Mouse (Mus musculus) myocyte (in vitro differentiated cells): ENCODE measurements around the gene Dennd6a. TPM values are rescaled to one million over a fixed set of nuclear protein-coding genes. Genes with fewer than 3 reads are reported as not detected.

Source experiments
- H3K27me3 ChIP-seq: one replicate; pipeline ENCODE4 v1.6.1; 2011; ENCODE audit not compliant: control insufficient read depth, insufficient read depth, insufficient read length
- H3K36me3 ChIP-seq: one replicate; pipeline ENCODE4 v1.6.1; 2011; ENCODE audit not compliant: control insufficient read depth, insufficient read depth
- H3K4me2 ChIP-seq: one replicate; pipeline ENCODE4 v1.6.1; 2011; ENCODE audit warnings: low read depth, control low read depth
- H3K4me3 ChIP-seq: one replicate; pipeline ENCODE4 v1.5.1; 2011; ENCODE audit warnings: mild to moderate bottlenecking, control low read depth, moderate library complexity
- H3K79me2 ChIP-seq: one replicate; pipeline ENCODE4 v1.6.1; 2011; ENCODE audit not compliant: control insufficient read depth, insufficient read depth
- H3ac ChIP-seq: one replicate; pipeline ENCODE4 v1.6.1; 2011; ENCODE audit not compliant: control insufficient read depth, insufficient read length
- CEBPB ChIP-seq: IDR thresholded peaks from 2 replicates; pipeline ENCODE4 v1.6.1; 2011; ENCODE audit warnings: mild to moderate bottlenecking, moderate library complexity; ENCODE audit not compliant: poor library complexity, insufficient read depth, severe bottlenecking
- E2F4 ChIP-seq: IDR thresholded peaks from one replicate; pipeline ENCODE4 v1.6.1; 2011; ENCODE audit warnings: mild to moderate bottlenecking, control low read depth, moderate library complexity; ENCODE audit not compliant: insufficient read depth
- MAX ChIP-seq: IDR thresholded peaks from one replicate; pipeline ENCODE4 v1.6.1; 2011; ENCODE audit warnings: low read depth, mild to moderate bottlenecking, control low read depth
- MYOD1 ChIP-seq, 3 experiments: IDR thresholded peaks; one replicate each; pipeline ENCODE4 v1.6.1; 2011; ENCODE audit warnings: control low read depth in 2 of 3, low read depth in 2 of 3, mild to moderate bottlenecking in 2 of 3, moderate library complexity in 1 of 3; ENCODE audit not compliant: insufficient read length in 2 of 3, control insufficient read depth in 1 of 3
- MYOG ChIP-seq, 3 experiments: IDR thresholded peaks; one replicate each; pipeline ENCODE4 v1.6.1; 2011; ENCODE audit warnings: control low read depth in 2 of 3, low read depth in 2 of 3, mild to moderate bottlenecking in 2 of 3; ENCODE audit not compliant: insufficient read length in 2 of 3, control insufficient read depth in 1 of 3, insufficient read depth in 1 of 3
- POLR2A ChIP-seq: IDR thresholded peaks from one replicate; pipeline ENCODE4 v1.6.1; 2011; ENCODE audit warnings: low read depth, mild to moderate bottlenecking, control low read depth, moderate library complexity; ENCODE audit not compliant: insufficient read length
- POLR2AphosphoS2 ChIP-seq: IDR thresholded peaks from one replicate; pipeline ENCODE4 v1.6.1; 2011; ENCODE audit warnings: low read depth, control low read depth; ENCODE audit not compliant: insufficient read length
- REST ChIP-seq: IDR thresholded peaks from one replicate; pipeline ENCODE4 v1.6.1; 2011; ENCODE audit warnings: mild to moderate bottlenecking, control low read depth, moderate library complexity; ENCODE audit not compliant: insufficient read depth, insufficient read length
- SRF ChIP-seq: IDR thresholded peaks from one replicate; pipeline ENCODE4 v1.6.1; 2011; ENCODE audit warnings: low read depth; ENCODE audit not compliant: control insufficient read depth, insufficient read length
- TCF12 ChIP-seq: IDR thresholded peaks from one replicate; pipeline ENCODE4 v1.6.1; 2011; ENCODE audit warnings: mild to moderate bottlenecking, control low read depth; ENCODE audit not compliant: poor library complexity, insufficient read depth, severe bottlenecking
- TCF3 ChIP-seq: IDR thresholded peaks from one replicate; pipeline ENCODE4 v1.6.1; 2011; ENCODE audit warnings: low read depth, control low read depth; ENCODE audit not compliant: insufficient read length
- USF1 ChIP-seq: IDR thresholded peaks from one replicate; pipeline ENCODE4 v1.6.1; 2011; ENCODE audit warnings: low read depth, mild to moderate bottlenecking, control low read depth, moderate library complexity
- polyA plus RNA-seq: library from polyadenylated mRNA; unstranded; fragments of >200 nt; fragmentation: generic; extraction: Trizol; gene quantifications from one replicate; pipeline ENCODE4 v1.2.1, GENCODE M21; 2012; ENCODE audit warnings: missing spikeins

Dennd6a gene
- polyA plus RNA-seq, 1 experiment, result 4.5 TPM

GRCm38 (mm10) chr14:26531410-26532313 lies 42.0 kb upstream of the Dennd6a start:
- Histone ChIP-seq H3K4me2 (peak overlapping the region; percentile 96), H3K4me3 (peak overlapping the region; percentile 48)

GRCm38 (mm10) chr14:26532752-26533151 lies 40.9 kb upstream of the Dennd6a start:
- Histone ChIP-seq H3K79me2 (peaks cover 60% of the 10 kb centered on the region), H3K36me3 (no peaks in the 10 kb centered on the region), H3ac (no peak overlapping the region), H3K4me2 (peak overlapping the region; percentile 96), H3K27me3 (no peaks in the 10 kb centered on the region), H3K4me3 (peak overlapping the region; percentile 48)
- TF ChIP-seq SRF (no peak), TCF3 (no peak), POLR2AphosphoS2 (no peak), MYOD1 (IDR thresholded peaks at IDR 0.05; ENCODE audit: control insufficient read depth in 1 of 3, insufficient read length in 2 of 3, low read depth in 2 of 3) (no peak), MAX (no peak), E2F4 (no peak), MYOG (IDR thresholded peaks at IDR 0.05; ENCODE audit: control insufficient read depth in 1 of 3, insufficient read depth in 1 of 3, insufficient read length in 2 of 3, low read depth in 2 of 3) (no peak), CEBPB (no peak), REST (no peak), TCF12 (no peak), POLR2A (no peak), USF1 (no peak)

More at GRCm38 (mm10) chr14:26531410-26532313, 42.0 kb upstream of the Dennd6a start:
- Histone ChIP-seq H3ac (no peak overlapping the region), H3K79me2 (peaks cover 71% of the 10 kb centered on the region), H3K27me3 (no peaks in the 10 kb centered on the region), H3K36me3 (no peaks in the 10 kb centered on the region)
- TF ChIP-seq MYOG (IDR thresholded peaks at IDR 0.05; ENCODE audit: control insufficient read depth in 1 of 3, insufficient read depth in 1 of 3, insufficient read length in 2 of 3, low read depth in 2 of 3), result no peak
- TF ChIP-seq MYOD1 (IDR thresholded peaks at IDR 0.05; ENCODE audit: control insufficient read depth in 1 of 3, insufficient read length in 2 of 3, low read depth in 2 of 3), result no peak
- TF ChIP-seq CEBPB, result no peak
- TF ChIP-seq MAX, result no peak
- no peak for TF ChIP-seq POLR2A

- peak overlapping the region; percentile 80 for H3ac ChIP-seq
- H3K36me3 ChIP-seq, result no peaks in the 10 kb centered on the region
- no peaks in the 10 kb centered on the region for H3K27me3 ChIP-seq
- peaks cover 55% of the 10 kb centered on the region for H3K79me2 ChIP-seq
- no peak for TF ChIP-seq USF1
- no peak for TF ChIP-seq CEBPB
- TF ChIP-seq POLR2A, result no peak
- peak overlapping the region; percentile 96 for H3K4me2 ChIP-seq
- H3K4me3 ChIP-seq, result peak overlapping the region; percentile 48
These were observed 40.4 kb upstream of the Dennd6a start for GRCm38 (mm10) chr14:26533267-26533666.

- H3K4me2 ChIP-seq, result peak overlapping the region; percentile 96
- peak overlapping the region; percentile 80 for H3ac ChIP-seq
- H3K36me3 ChIP-seq, result no peaks in the 10 kb centered on the region
- TF ChIP-seq TCF3 (no peak), TCF12 (no peak), MAX (no peak), MYOG (IDR thresholded peaks at IDR 0.05; ENCODE audit: control insufficient read depth in 1 of 3, insufficient read depth in 1 of 3, insufficient read length in 2 of 3, low read depth in 2 of 3) (peak in 1 of 3 experiments; percentile 1)
- peak overlapping the region; percentile 48 for H3K4me3 ChIP-seq
- H3K27me3 ChIP-seq, result no peaks in the 10 kb centered on the region
- peaks cover 47% of the 10 kb centered on the region for H3K79me2 ChIP-seq
These were observed 39.6 kb upstream of the Dennd6a start for GRCm38 (mm10) chr14:26533821-26534756.
